Mouse (Mus musculus): ENCODE results near the gene Il18. TPM values are rescaled to one million over a fixed set of nuclear protein-coding genes. Genes with fewer than 3 reads are reported as not detected.

Gene Il18
- total and polyA plus RNA-seq, 3 experiments: not detected

- Histone ChIP-seq H3K4me3 (ENCODE audit: control insufficient read depth in 1 of 2, insufficient read depth in 1 of 2, low read depth in 2 of 2, low read length in 2 of 2) (no peak overlapping the region), H3K9ac (ENCODE audit: control insufficient read depth, low read depth, low read length, poor library complexity, severe bottlenecking) (no peak overlapping the region), H3K27ac (ENCODE audit: control insufficient read depth, low read depth, low read length) (no peak overlapping the region), H3K9me3 (replicated peaks; ENCODE audit: insufficient read depth, low read length) (no peaks in the 10 kb centered on the region), H3K36me3 (ENCODE audit: control insufficient read depth in 1 of 2, insufficient read depth in 2 of 2, low read length in 2 of 2) (peaks cover 0 to 7% of the 10 kb centered on the region in 2 experiments; a peak in 2 of 4 replicates), H3K79me2 (ENCODE audit: control insufficient read depth, insufficient read depth, low read length, poor library complexity) (no peaks in the 10 kb centered on the region), H3K27me3 (ENCODE audit: control insufficient read depth in 1 of 2, insufficient read depth in 2 of 2, low read length in 2 of 2) (no peaks in the 10 kb centered on the region), H3K4me1 (ENCODE audit: control insufficient read depth in 1 of 2, insufficient read depth in 2 of 2, low read length in 2 of 2) (no peaks in the 10 kb centered on the region)
- DNase-seq (ENCODE audit: low read depth, low spot score): no peak
- no peak for TF ChIP-seq GATA1 (IDR thresholded peaks at IDR 0.05; ENCODE audit: low read depth, low read length)
- no peak for TF ChIP-seq TAL1 (IDR thresholded peaks at IDR 0.05; ENCODE audit: low read length)
- TF ChIP-seq SMC3 (IDR thresholded peaks at IDR 0.05; ENCODE audit: low read depth, low read length): no peak
- TF ChIP-seq ZC3H11A (IDR thresholded peaks at IDR 0.05; ENCODE audit: low read depth, low read length): no peak
- TF ChIP-seq NELFE (IDR thresholded peaks at IDR 0.05; ENCODE audit: low read depth, low read length): no peak
- TF ChIP-seq TCF12 (IDR thresholded peaks at IDR 0.05; ENCODE audit: low read depth, low read length): no peak
- TF ChIP-seq RCOR1 (IDR thresholded peaks at IDR 0.05; ENCODE audit: low read depth, low read length): no peak
- TF ChIP-seq POLR2A (IDR thresholded peaks at IDR 0.05; ENCODE audit: control insufficient read depth in 1 of 2, insufficient read depth in 1 of 2, low read depth in 1 of 2, low read length in 2 of 2, poor library complexity in 1 of 2): no peak
Measured at GRCm38 (mm10) chr9:50592955-50593354, 38.3 kb downstream of the Il18 start.

GRCm38 (mm10) chr9:50593544-50593943, 38.9 kb downstream of the Il18 start:
- peak; percentile 74 for DNase-seq (ENCODE audit: low read depth, low spot score)
- no peak overlapping the region for H3K9ac ChIP-seq (ENCODE audit: control insufficient read depth, low read depth, low read length, poor library complexity, severe bottlenecking)
- no peaks in the 10 kb centered on the region for H3K27me3 ChIP-seq (ENCODE audit: control insufficient read depth in 1 of 2, insufficient read depth in 2 of 2, low read length in 2 of 2)
- H3K79me2 ChIP-seq (ENCODE audit: control insufficient read depth, insufficient read depth, low read length, poor library complexity): no peaks in the 10 kb centered on the region
- H3K4me1 ChIP-seq (ENCODE audit: control insufficient read depth in 1 of 2, insufficient read depth in 2 of 2, low read length in 2 of 2): no peaks in the 10 kb centered on the region
- peaks cover 0 to 7% of the 10 kb centered on the region in 2 experiments; a peak in 2 of 4 replicates for H3K36me3 ChIP-seq (ENCODE audit: control insufficient read depth in 1 of 2, insufficient read depth in 2 of 2, low read length in 2 of 2)
- TF ChIP-seq CTCF (IDR thresholded peaks at IDR 0.05 in 2 of 3, conservative IDR thresholded peaks at IDR 0.05 in 1 of 3; ENCODE audit: control insufficient read depth in 1 of 3, insufficient read depth in 1 of 3, low read depth in 2 of 3, low read length in 3 of 3, poor library complexity in 1 of 3, severe bottlenecking in 1 of 3) (peak; percentile 55 to 77 (median 67)), SMC3 (IDR thresholded peaks at IDR 0.05; ENCODE audit: low read depth, low read length) (peak; percentile 69), POLR2AphosphoS5 (IDR thresholded peaks at IDR 0.05; ENCODE audit: borderline replicate concordance, low read depth, low read length) (no peak), ZC3H11A (IDR thresholded peaks at IDR 0.05; ENCODE audit: low read depth, low read length) (peak; percentile 42), RAD21 (IDR thresholded peaks at IDR 0.05; ENCODE audit: low read depth, low read length) (peak; percentile 68), MYC (IDR thresholded peaks at IDR 0.05; ENCODE audit: low read depth, low read length) (no peak), TCF12 (IDR thresholded peaks at IDR 0.05; ENCODE audit: low read depth, low read length) (no peak), BHLHE40 (IDR thresholded peaks at IDR 0.05; ENCODE audit: borderline replicate concordance, low read depth, low read length) (0 out of 2 replicates have a peak, but pooled peaks have one; percentile 24), MAX (IDR thresholded peaks at IDR 0.05; ENCODE audit: low read length) (no peak), MAZ (IDR thresholded peaks at IDR 0.05; ENCODE audit: low read depth, low read length) (no peak), SIN3A (IDR thresholded peaks at IDR 0.05; ENCODE audit: low read length) (0 out of 2 replicates have a peak, but pooled peaks have one; percentile 15)
- no peak overlapping the region for H3K4me3 ChIP-seq (ENCODE audit: control insufficient read depth in 1 of 2, insufficient read depth in 1 of 2, low read depth in 2 of 2, low read length in 2 of 2)
- H3K27ac ChIP-seq (ENCODE audit: control insufficient read depth, low read depth, low read length): no peak overlapping the region
- H3K9me3 ChIP-seq (replicated peaks; ENCODE audit: insufficient read depth, low read length): no peaks in the 10 kb centered on the region

Measured in MEL (cell line).